Mouse (Mus musculus) kidney, embryonic 14.5 days (tissue): ENCODE measurements around the gene Kif2b. TPM values are rescaled to one million over a fixed set of nuclear protein-coding genes. Genes with fewer than 3 reads are reported as not detected.

Source experiments
- ATAC-seq: fragments of 200-750 bp; cut with Nextera tagmentation; 2 replicates; pipeline ENCODE4 v1.8.0; 2017; ENCODE audit warnings: moderate number of reproducible peaks, mild to moderate bottlenecking, moderate TSS enrichment, moderate library complexity; ENCODE audit not compliant: low FRiP score, low TSS enrichment
- H3K27ac ChIP-seq: fragments of 300-500 bp; sonication (generic); 2 replicates; pipeline ENCODE4 v1.5.1; 2014; ENCODE audit warnings: low read depth, mild to moderate bottlenecking, low read length, moderate library complexity, mixed read lengths
- H3K27me3 ChIP-seq: fragments of 300-500 bp; sonication (generic); 2 replicates; pipeline ENCODE4 v1.6.1; 2014; ENCODE audit warnings: mild to moderate bottlenecking, low read length; ENCODE audit not compliant: control insufficient read depth, insufficient read depth
- H3K36me3 ChIP-seq: fragments of 300-500 bp; sonication (generic); 2 replicates; pipeline ENCODE4 v1.6.1; 2014; ENCODE audit warnings: low read length, mixed read lengths; ENCODE audit not compliant: control insufficient read depth, insufficient read depth
- H3K4me1 ChIP-seq: fragments of 300-500 bp; sonication (generic); 2 replicates; pipeline ENCODE4 v1.6.1; 2014; ENCODE audit warnings: low read length, mixed read lengths; ENCODE audit not compliant: control insufficient read depth, insufficient read depth
- H3K4me2 ChIP-seq: fragments of 300-500 bp; sonication (generic); replicated peaks from 2 replicates; pipeline ENCODE4 v1.6.1; 2014; ENCODE audit warnings: low read depth, mild to moderate bottlenecking, low read length
- H3K4me3 ChIP-seq: fragments of 300-500 bp; sonication (generic); 2 replicates; pipeline ENCODE4 v1.5.1; 2014; ENCODE audit warnings: mild to moderate bottlenecking, low read length
- H3K9ac ChIP-seq: fragments of 300-500 bp; sonication (generic); 2 replicates; pipeline ENCODE4 v1.6.1; 2014; ENCODE audit warnings: low read depth, mild to moderate bottlenecking, low read length, moderate library complexity
- H3K9me3 ChIP-seq: fragments of 300-500 bp; sonication (generic); 2 replicates; pipeline ENCODE4 v1.6.1; 2016; ENCODE audit warnings: low read length; ENCODE audit not compliant: control insufficient read depth
- WGBS: fragments of 180-500 bp; shearing (Covaris S2); extraction: QIAGEN DNeasy Blood & Tissue Kit; methylation state at CpG from one replicate; pipeline ENCODE4 v1.1.7; 2014; 5-methylcytosine and 5-hydroxymethylcytosine counted together
- polyA plus RNA-seq: library from polyadenylated mRNA; unstranded; fragments of >200 nt; fragmentation: Nextera tagmentation; extraction: Ambion mirVana; gene quantifications from 2 replicates; pipeline ENCODE4 v1.2.1, GENCODE M21; 2014

Kif2b gene
- not detected in 2 replicates for polyA plus RNA-seq

DNA sequence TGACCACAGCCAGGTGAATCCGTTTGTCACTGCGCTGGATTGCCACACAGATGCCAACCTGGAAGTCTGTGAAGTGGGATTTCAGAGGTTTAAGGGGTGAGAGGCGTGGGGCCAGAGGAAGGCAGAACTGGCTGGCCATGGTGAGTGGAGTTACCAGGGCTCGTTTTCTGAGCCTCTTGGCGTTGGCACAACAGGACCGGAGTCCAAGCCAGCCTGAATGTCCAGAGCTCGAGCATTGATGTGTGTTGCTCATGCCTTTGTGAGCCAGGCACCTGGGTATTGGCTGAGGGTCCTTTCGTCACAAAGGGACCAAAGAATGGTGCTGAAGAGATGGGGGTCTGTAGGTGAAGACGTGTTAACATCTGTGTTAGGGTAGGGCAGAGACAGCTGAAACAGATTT, at the start of gene Kif2b:
TSS of gene Kif2b (minus strand) at position 242 of the 400 bp plus-strand sequence.
- 88% methylated on average over 9 of the region's 9 CpGs for WGBS
- Histone ChIP-seq H3K27ac (no peak within 1 kb of the TSS), H3K4me1 (no peaks in the 10 kb centered on the region), H3K4me3 (no peak within 1 kb of the TSS), H3K27me3 (no peaks in the 10 kb centered on the region), H3K4me2 (no peak within 1 kb of the TSS), H3K36me3 (no peaks in the 10 kb centered on the region), H3K9ac (no peak within 1 kb of the TSS), H3K9me3 (no peaks in the 10 kb centered on the region)
- no peak for ATAC-seq

DNA sequence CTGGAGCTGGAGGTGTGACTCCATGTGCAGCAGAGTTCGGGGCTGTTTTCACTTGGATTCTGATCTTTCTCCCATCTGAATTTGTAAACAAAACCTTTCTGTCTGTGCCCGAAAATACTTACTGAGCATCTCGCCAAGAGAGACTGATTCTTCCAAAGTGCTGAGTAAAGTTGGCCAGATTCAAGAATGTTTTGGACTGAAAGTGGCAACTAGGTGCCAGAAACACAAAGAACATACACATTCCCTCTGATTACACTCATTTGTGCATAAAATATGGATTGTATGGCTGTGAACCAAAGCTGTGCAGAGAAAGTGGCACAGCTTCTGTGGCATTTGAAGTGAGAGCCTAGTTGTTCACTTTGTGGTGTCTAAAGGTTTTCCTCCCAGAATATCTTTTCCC, 15.7 kb upstream of the Kif2b start:
- H3K4me2 ChIP-seq = no peak overlapping the region
- no peak overlapping the region for H3K9ac ChIP-seq
- H3K4me1 ChIP-seq = no peaks in the 10 kb centered on the region
- ATAC-seq = no peak
- H3K9me3 ChIP-seq = peaks cover 3% of the 10 kb centered on the region; the same call in 1 of the 2 replicates
- no peaks in the 10 kb centered on the region for H3K27me3 ChIP-seq
- H3K4me3 ChIP-seq = no peak overlapping the region
- H3K36me3 ChIP-seq = no peaks in the 10 kb centered on the region
- 84% methylated on average over 3 of the region's 3 CpGs for WGBS
- no peak overlapping the region for H3K27ac ChIP-seq

DNA sequence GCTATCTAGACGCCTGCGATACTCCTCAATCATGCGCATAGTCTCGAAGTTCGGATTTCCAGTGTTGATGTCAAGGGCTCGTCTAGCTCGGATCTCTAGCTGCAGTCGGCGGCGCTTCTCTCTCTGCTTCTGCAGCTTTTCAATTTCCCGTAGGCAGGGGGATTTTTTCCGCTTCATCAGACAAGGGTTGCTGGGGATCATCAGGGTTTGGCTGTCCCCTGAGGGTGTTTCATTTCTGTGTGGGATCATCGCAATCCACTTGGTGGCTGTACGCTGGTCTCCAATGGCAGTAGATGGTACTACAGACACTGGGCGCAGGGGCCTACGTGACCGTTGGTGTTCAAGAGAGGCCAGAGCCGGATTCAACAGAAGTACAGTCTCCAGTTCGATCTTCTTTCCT, 502 bp downstream of the Kif2b start:
- 79% methylated on average over 19 of the region's 19 CpGs for WGBS
- Histone ChIP-seq H3K9ac (no peak overlapping the region), H3K27me3 (no peaks in the 10 kb centered on the region), H3K4me2 (no peak overlapping the region), H3K36me3 (no peaks in the 10 kb centered on the region), H3K9me3 (no peaks in the 10 kb centered on the region), H3K4me1 (no peaks in the 10 kb centered on the region), H3K4me3 (no peak overlapping the region), H3K27ac (no peak overlapping the region)
- ATAC-seq = no peak

DNA sequence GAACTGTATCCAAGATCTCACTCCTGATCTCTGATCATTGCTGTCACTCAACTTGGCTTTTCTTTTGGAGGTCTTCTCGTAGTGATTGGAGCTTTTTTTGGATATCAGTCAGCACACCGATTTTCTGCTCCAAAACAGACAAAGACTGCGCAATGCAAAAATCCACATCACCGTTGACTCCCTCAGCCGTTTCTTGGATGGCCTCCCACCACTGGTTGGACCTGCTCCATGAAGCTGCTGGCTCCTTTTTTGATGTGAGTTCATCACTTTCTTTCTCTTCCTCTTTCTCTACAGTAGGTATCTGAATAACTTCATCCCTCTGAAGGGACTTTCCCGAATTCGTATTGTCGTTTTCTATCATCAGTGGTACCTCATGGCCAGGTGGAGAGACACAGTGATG, 2.0 kb downstream of the Kif2b start:
- no peaks in the 10 kb centered on the region for H3K27me3 ChIP-seq
- no peak overlapping the region for H3K4me3 ChIP-seq
- H3K4me2 ChIP-seq = no peak overlapping the region
- no peak overlapping the region for H3K9ac ChIP-seq
- no peaks in the 10 kb centered on the region for H3K36me3 ChIP-seq
- 91% methylated on average over 8 of the region's 8 CpGs for WGBS
- H3K27ac ChIP-seq = no peak overlapping the region
- H3K4me1 ChIP-seq = no peaks in the 10 kb centered on the region
- ATAC-seq = no peak
- no peaks in the 10 kb centered on the region for H3K9me3 ChIP-seq

DNA sequence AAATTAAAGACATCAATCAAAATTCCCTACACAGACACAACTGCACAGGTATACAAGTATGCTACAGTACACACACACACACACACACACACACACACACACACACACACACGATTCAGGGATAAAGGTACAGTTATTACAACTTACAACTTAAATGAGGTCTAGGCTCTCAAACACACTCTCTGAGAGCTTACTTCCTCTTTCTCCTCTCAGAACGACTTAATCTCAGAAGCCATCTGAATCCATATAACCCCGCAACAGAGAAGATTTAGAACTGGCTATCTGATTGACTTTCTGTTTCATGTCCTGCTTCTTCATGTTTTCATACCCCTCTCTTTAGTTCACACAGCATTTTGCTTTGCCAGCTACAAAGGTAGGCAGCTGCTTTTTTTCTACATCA, 2.9 kb downstream of the Kif2b start:
- 71% methylated on average over 3 of the region's 3 CpGs for WGBS
- Histone ChIP-seq H3K9ac (no peak overlapping the region), H3K27ac (no peak overlapping the region), H3K4me1 (no peaks in the 10 kb centered on the region), H3K9me3 (no peaks in the 10 kb centered on the region), H3K36me3 (no peaks in the 10 kb centered on the region), H3K4me2 (no peak overlapping the region), H3K27me3 (no peaks in the 10 kb centered on the region), H3K4me3 (no peak overlapping the region)
- ATAC-seq = no peak

DNA sequence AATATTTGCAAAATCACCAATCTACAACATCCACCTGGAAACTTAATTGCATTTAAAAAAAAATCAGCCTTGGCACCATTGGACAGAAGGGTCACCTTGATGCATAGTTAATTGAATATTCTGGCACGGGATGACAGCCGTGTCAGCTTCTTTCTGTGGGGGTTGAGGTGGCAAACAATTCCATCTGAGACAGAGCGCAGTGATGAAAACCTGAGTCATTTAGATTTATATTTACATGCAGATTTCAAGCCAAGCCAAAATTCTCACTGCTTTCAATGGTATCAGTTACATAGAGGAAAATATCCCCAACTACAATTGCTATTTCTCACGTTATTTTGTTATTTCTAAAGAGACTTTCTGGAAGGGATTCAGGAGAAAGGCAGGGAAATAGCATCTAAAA, 46.6 kb downstream of the Kif2b start:
- no peak overlapping the region for H3K4me2 ChIP-seq
- H3K27ac ChIP-seq = no peak overlapping the region
- no peak overlapping the region for H3K9ac ChIP-seq
- no peaks in the 10 kb centered on the region for H3K36me3 ChIP-seq
- no peak overlapping the region for H3K4me3 ChIP-seq
- WGBS = 66% methylated on average over 4 of the region's 4 CpGs
- no peaks in the 10 kb centered on the region for H3K9me3 ChIP-seq
- H3K27me3 ChIP-seq = no peaks in the 10 kb centered on the region
- ATAC-seq = no peak
- no peaks in the 10 kb centered on the region for H3K4me1 ChIP-seq
